Mouse (Mus musculus): ENCODE measurements around the gene 2900026A02Rik.

DNA sequence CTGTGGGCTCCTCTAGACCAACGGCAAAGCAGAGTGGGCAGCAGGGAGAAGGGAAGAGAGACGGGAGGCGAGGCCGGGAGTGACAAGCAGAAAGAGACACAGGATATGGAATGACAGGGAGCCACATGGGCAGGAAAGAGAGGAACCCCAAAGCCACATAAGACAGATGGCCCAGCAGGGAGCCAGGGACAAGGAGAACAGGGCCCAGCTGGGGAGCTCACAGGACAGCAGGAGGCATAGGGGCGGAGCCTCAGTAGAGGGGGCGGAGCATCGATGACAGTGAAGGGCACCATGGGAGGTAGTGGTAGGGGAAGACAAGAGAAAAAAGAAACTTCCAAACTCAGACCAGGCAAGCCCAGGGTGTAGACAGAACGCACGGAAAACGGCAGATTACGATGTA, 55.6 kb downstream of the 2900026A02Rik start:
- TF ChIP-seq CTCF (IDR thresholded peaks at IDR 0.05; ENCODE audit: control insufficient read depth, insufficient read depth, insufficient replicate concordance, low read depth, low read length) = no peak
- TF ChIP-seq POLR2A (IDR thresholded peaks at IDR 0.05; ENCODE audit: control insufficient read depth, low read depth, low read length) = no peak; the same call in 1 of the 2 replicates

Data from testis, adult 2 months (tissue).